ENCODE assay signal across 18 mouse cellular contexts in the genomic region with DNA sequence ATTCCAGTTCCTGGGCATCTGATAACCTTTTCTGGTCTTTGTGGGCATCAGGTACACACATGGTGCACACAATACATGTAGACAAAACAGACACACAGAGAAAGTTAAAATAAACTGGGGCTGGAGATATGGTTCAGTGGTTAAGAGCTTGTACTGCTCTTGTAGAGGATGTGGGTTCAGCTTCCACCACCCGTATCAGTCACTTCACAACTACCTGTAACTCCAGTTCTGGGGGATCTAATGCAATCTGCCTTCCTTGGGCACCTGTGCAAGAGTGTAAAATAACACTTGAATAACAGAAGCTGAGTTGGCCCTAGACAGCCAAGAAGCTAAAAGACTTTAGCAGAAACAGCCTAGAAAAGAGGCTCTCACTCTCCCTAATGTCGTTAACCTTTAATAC.
"Had no signal": no experiment of that assay in that cellular context is flagged by ENCODE, and none has a peak within 500 bp of the region (broad histone marks: within the 10 kb centered on the region; RNA-seq: fewer than 3 reads in every experiment).

No protein-coding gene starts in this region.

- DNase-seq: lung, adult 18-20 months; lung, embryonic 14.5 days; lung, postnatal 14 days; lung, postnatal 4 days; midbrain, embryonic 14.5 days; right cerebral cortex, postnatal 14 days; spleen, adult 18-20 months; thymus, adult 18-20 months; thymus, postnatal 14 days; thymus, postnatal 36 days had no signal

- ATAC-seq: liver, embryonic 12.5 days; midbrain, embryonic 16.5 days had no signal

- H3K27me3 ChIP-seq: midbrain, embryonic 12.5 days; neural tube, embryonic 13.5 days; neural tube, embryonic 15.5 days had no signal

- H3K4me3 ChIP-seq: liver, embryonic 12.5 days; midbrain, embryonic 10.5 days; midbrain, embryonic 12.5 days; myocyte; neural tube, embryonic 13.5 days; neural tube, embryonic 15.5 days had no signal

- H3K36me3 ChIP-seq: liver, embryonic 12.5 days; midbrain, embryonic 10.5 days; midbrain, embryonic 12.5 days; neural tube, embryonic 13.5 days; neural tube, embryonic 15.5 days had no signal

- H3K4me1 ChIP-seq: liver, embryonic 12.5 days; midbrain, embryonic 10.5 days; midbrain, embryonic 12.5 days; neural tube, embryonic 13.5 days; neural tube, embryonic 15.5 days had no signal

- H3K27ac ChIP-seq: liver, embryonic 12.5 days; liver, embryonic 14.5 days; midbrain, embryonic 10.5 days; midbrain, embryonic 12.5 days; neural tube, embryonic 13.5 days; neural tube, embryonic 15.5 days had no signal
